Mouse (Mus musculus) kidney, adult 18-20 months (tissue): ENCODE data around the gene Umod.
A peak's percentile ranks its signal among the peaks of the same experiment; 100 is the strongest.

Experiments used
- DNase-seq: peaks from one replicate; pipeline ENCODE4 v3.0.0; 2021

Umod gene

GRCm38 (mm10) chr7:119479256-119479655, at the start of gene Umod:
Gene Umod, minus strand, starts transcription at chr7:119479282.
- DNase-seq: peak; percentile 68

- no peak for DNase-seq
Measured at GRCm38 (mm10) chr7:119528617-119529016, 49.5 kb upstream of the Umod start.

- DNase-seq: no peak
Measured at GRCm38 (mm10) chr7:119527548-119527947, 48.5 kb upstream of the Umod start.

- DNase-seq: no peak
Measured at GRCm38 (mm10) chr7:119527135-119527534, 48.1 kb upstream of the Umod start.

- peak; percentile 38 for DNase-seq
Measured at GRCm38 (mm10) chr7:119526486-119526885, 47.4 kb upstream of the Umod start.

GRCm38 (mm10) chr7:119525881-119526281, 46.8 kb upstream of the Umod start:
- peak; percentile 76 for DNase-seq

- no peak for DNase-seq
Measured at GRCm38 (mm10) chr7:119523389-119523788, 44.3 kb upstream of the Umod start, which contains the start of gene Pdilt. Gene Pdilt, minus strand, starts transcription at chr7:119523489.

GRCm38 (mm10) chr7:119522385-119522784, 43.3 kb upstream of the Umod start:
- peak; percentile 60 for DNase-seq

- peak; percentile 83 for DNase-seq
Measured at GRCm38 (mm10) chr7:119521816-119522215, 42.7 kb upstream of the Umod start.

- peak; percentile 92 for DNase-seq
Measured at GRCm38 (mm10) chr7:119519654-119520053, 40.6 kb upstream of the Umod start.

- no peak for DNase-seq
Measured at GRCm38 (mm10) chr7:119519163-119519562, 40.1 kb upstream of the Umod start, which contains the start of gene Acsm5. Gene Acsm5, plus strand, starts transcription at chr7:119519463.

- no peak for DNase-seq
Measured at GRCm38 (mm10) chr7:119516272-119516558, 37.1 kb upstream of the Umod start.

GRCm38 (mm10) chr7:119515492-119516271, 36.6 kb upstream of the Umod start:
- peak; percentile 61 for DNase-seq

GRCm38 (mm10) chr7:119513056-119513455, 34.0 kb upstream of the Umod start:
- peak; percentile 82 for DNase-seq

GRCm38 (mm10) chr7:119511143-119511542, 32.1 kb upstream of the Umod start:
- DNase-seq: peak; percentile 90

GRCm38 (mm10) chr7:119490041-119490780, 11.1 kb upstream of the Umod start:
- DNase-seq: peak; percentile 37

- no peak for DNase-seq
Measured at GRCm38 (mm10) chr7:119486683-119487082, 7.6 kb upstream of the Umod start.

- peak; percentile 45 for DNase-seq
Measured at GRCm38 (mm10) chr7:119484154-119484553, 5.1 kb upstream of the Umod start.

- peak; percentile 60 for DNase-seq
Measured at GRCm38 (mm10) chr7:119476500-119477389, 2.3 kb downstream of the Umod start.

- DNase-seq: no peak
Measured at GRCm38 (mm10) chr7:119459185-119459584, 19.9 kb downstream of the Umod start, which contains the start of gene Gp2. Gene Gp2, minus strand, starts transcription at chr7:119459285.

- DNase-seq: peak; percentile 47
Measured at GRCm38 (mm10) chr7:119454192-119454591, 24.9 kb downstream of the Umod start.

- no peak for DNase-seq
Measured at GRCm38 (mm10) chr7:119443849-119444248, 35.2 kb downstream of the Umod start.

- DNase-seq: no peak
Measured at GRCm38 (mm10) chr7:119441938-119442337, 37.1 kb downstream of the Umod start.
